Mouse (Mus musculus) left cerebral cortex, postnatal 14 days (tissue): ENCODE results near the gene Rrp7a. TPM values are rescaled to one million over a fixed set of nuclear protein-coding genes. Genes with fewer than 3 reads are reported as not detected.

ENCODE experiments used
- DNase-seq, 2 experiments: peaks; one replicate each; pipeline ENCODE4 v3.0.0; 2021 to 2022; ENCODE audit warnings: low spot score in 2 of 2, mixed read lengths in 1 of 2
- intact Hi-C: fragments of 180-260 bp; cut with DNase I; formaldehyde crosslinking; loops from one replicate; pipeline ENCODE4 v1.15.1; 2025
- total RNA-seq, 2 experiments: library from RNA; stranded (reverse); gene quantifications; 2 replicates each; pipeline ENCODE4 v1.2.3; 2021

The Rrp7a gene
- total RNA-seq, 2 experiments from 2014 or later = 131 to 151 TPM

- intact Hi-C loops = no loop called here
Observed at GRCm38 (mm10) chr15:83084022-83084640, 38.5 kb downstream of the Rrp7a start.

DNA sequence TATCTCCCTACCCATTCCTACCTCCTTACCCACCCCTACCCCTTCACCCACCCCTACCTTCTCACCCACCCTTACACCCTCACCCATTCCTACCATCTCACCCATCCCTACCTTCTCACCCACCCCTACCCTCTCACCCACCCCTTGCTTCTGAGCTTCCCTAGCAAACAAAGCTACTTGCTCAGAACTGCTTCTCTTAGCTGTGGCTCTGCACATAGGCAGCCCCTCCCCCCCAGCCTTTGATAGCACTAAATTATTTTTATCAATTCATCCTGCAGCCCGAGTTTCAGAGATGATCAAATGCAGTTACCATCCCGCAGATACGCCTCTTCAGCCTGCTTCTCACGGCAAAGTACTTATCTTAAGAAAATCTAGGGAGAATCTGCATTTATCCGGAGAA, 39.1 kb downstream of the Rrp7a start:
- intact Hi-C loops = no loop called here
- DNase-seq = peak; percentile 46 to 57

More at GRCm38 (mm10) chr15:83084022-83084640, 38.5 kb downstream of the Rrp7a start:
- peak; percentile 38 to 82 for DNase-seq

- intact Hi-C loops = no loop called here
- no peak for DNase-seq
Observed at GRCm38 (mm10) chr15:83075607-83076525, 46.7 kb downstream of the Rrp7a start.

- intact Hi-C loops = no loop called here
- no peak for DNase-seq
Observed at GRCm38 (mm10) chr15:83074179-83074578, 48.4 kb downstream of the Rrp7a start.

GRCm38 (mm10) chr15:83071752-83072151, 50.8 kb downstream of the Rrp7a start:
- intact Hi-C loops = no loop called here
- no peak for DNase-seq

- no peak for DNase-seq
- intact Hi-C loops = no loop called here
Observed at GRCm38 (mm10) chr15:83070942-83071341, 51.7 kb downstream of the Rrp7a start.

- no peak for DNase-seq
- intact Hi-C loops = no loop called here
Observed at GRCm38 (mm10) chr15:83068270-83068669, 54.3 kb downstream of the Rrp7a start.

GRCm38 (mm10) chr15:83065543-83065942, 57.1 kb downstream of the Rrp7a start:
- DNase-seq = peak; percentile 65 to 80
- intact Hi-C loops = no loop called here

Other genes with a start within 250 kb of the Rrp7a start
- 100 to 1,000 TPM; 127 to 151 TPM for gene Tcf20, start 134.9 kb downstream of the Rrp7a start, total RNA-seq
- gene Nfam1, start 89.5 kb downstream of the Rrp7a start, total RNA-seq = 1 to 10 TPM; 2.2 to 2.9 TPM
- gene Serhl, start 33.3 kb downstream of the Rrp7a start, total RNA-seq = 1 to 10 TPM; 8.9 to 9.9 TPM
- gene Poldip3, start 26.6 kb upstream of the Rrp7a start, total RNA-seq = 10 to 100 TPM; 84.2 to 88.4 TPM
- gene Cyb5r3, start 49.8 kb upstream of the Rrp7a start, total RNA-seq = 10 to 100 TPM; 67.9 to 69.6 TPM
- 1 to 10 TPM; 2.4 to 3.5 TPM for gene A4galt, start 129.0 kb upstream of the Rrp7a start, total RNA-seq
- gene Arfgap3, start 227.4 kb upstream of the Rrp7a start, total RNA-seq = 10 to 100 TPM; 19.9 to 21.3 TPM